Mouse (Mus musculus) megakaryocyte-erythroid progenitor cell, adult 5-6 weeks (primary cell): ENCODE measurements around the gene Gm11060. TPM values are rescaled to one million over a fixed set of nuclear protein-coding genes. Genes with fewer than 3 reads are reported as not detected.

Experiments used
- ATAC-seq: replicated peaks from 2 replicates; pipeline ENCODE4 v1.8.0; 2016; ENCODE audit warnings: mild to moderate bottlenecking, inconsistent platforms; ENCODE audit not compliant: severe bottlenecking, poor library complexity, low FRiP score, low TSS enrichment
- total RNA-seq, 2 experiments: library from RNA; stranded (forward) in 1 of 2; stranded (reverse) in 1 of 2; fragments of 200-1000, 215-1000 nt in 1 of 2; fragments of >200 nt in 1 of 2; fragmentation: Nextera tagmentation in 1 of 2; gene quantifications; 2 replicates each; pipeline ENCODE4 v1.2.3; 2014 to 2017

The Gm11060 gene
- not detected in 2 replicates for total RNA-seq (2014; fragmentation: Nextera tagmentation)
- not detected in 2 replicates for total RNA-seq (2017)

DNA sequence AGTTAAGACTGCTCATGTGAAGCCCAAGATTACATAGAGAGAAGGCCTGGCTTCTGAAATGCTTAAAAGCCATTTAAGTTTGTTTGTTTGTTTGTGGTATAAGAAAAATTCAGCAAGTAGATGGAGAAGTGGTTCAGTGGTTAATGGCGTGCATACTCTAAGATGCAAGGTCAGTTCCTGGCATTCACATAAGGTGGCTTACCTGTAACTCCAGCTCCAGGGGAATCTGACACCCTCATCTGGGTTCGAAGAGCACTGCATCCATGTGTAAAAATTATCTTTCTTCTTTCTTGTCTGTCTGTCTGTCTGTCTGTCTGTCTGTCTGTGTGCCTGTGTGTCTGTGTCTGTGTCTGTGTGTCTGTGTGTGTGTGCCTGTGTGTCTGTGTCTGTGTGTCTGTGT is at the start of gene Gm11060:
Gene Gm11060 (plus strand): TSS at position 301 of the 400 bp plus-strand sequence.
- ATAC-seq: no peak

DNA sequence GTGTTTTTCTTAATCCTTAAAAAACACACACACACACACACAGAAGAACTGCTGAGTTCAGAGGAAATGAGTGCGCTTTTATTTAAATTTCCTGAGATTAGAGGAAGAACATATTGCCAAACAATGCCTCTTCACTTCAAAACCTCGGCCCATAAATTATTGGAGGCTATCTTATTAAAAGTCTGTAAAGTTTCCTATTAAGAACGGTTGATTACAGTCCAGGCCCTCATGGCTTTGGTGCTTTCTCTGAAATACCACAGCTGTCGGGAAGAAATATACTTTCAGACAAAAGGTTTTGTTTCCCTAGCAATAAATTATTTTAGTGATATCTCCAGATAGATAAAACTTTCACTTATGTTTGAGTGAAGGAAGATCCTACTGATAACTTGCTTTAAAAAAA is 48.7 kb upstream of the Gm11060 start:
- no peak for ATAC-seq

DNA sequence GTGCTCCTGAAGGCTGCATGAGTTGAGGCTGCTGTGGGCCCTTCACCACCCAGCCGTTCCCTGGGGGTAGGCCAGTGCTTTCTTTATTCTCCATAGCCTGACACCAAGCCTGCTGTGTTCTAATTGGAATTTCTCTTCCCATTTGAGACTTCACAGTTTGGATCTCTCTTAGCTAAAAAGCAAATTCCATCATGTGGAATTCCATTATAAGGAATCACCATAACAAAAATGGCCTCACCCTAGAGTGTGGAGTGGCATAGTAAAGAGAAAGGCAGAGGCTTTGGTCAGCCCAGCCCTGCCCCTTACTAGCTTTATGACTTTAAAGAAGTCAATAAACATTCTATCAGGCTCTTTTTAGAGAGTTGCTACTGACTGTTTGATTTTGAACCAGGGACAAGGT is 43.5 kb upstream of the Gm11060 start:
- ATAC-seq: no peak

DNA sequence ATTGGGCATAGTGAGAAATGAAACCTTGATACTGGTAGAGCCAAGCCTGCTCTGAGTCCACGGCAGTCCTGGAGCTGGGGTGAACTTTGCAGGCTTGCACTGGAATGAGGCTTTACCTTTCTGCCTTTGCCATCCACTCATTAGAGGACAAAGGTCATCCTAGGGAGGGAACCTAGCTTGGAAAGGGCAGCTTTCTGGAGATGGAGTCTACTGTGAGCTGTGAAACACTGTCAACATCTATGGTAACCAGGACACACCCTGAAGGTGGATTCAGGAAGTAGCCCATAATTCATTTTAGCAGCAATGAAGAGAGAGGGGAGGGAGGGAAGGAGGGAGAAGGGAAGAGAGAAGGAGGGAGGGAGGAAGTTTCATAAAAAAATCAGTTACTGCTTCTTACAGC is 36.3 kb upstream of the Gm11060 start:
- ATAC-seq: no peak

DNA sequence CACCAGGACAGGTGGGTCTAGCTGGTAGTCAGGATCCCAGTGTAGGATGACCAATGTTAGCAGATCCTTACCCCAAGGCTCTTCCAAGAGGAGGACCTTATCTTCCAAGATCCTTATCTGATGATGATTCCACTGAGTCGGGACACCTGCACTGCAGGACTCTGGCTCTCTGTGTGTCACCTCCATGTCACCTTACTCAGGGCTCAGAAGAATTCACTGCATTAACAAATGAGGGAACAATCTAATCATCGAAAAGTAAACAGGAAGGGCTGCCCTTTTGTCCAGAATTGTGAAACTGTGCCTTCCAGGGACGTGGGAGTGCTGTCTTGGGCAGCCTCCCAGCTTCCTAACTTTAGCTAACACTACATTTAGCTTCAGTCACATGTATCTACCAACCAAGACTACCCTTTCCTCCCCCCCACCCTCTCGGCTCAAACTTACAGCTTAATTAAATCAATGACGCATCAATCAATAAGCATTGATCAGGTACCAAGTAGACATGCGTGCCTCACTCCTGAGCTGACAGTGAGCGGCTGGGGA is 33.2 kb upstream of the Gm11060 start:
- ATAC-seq: no peak

DNA sequence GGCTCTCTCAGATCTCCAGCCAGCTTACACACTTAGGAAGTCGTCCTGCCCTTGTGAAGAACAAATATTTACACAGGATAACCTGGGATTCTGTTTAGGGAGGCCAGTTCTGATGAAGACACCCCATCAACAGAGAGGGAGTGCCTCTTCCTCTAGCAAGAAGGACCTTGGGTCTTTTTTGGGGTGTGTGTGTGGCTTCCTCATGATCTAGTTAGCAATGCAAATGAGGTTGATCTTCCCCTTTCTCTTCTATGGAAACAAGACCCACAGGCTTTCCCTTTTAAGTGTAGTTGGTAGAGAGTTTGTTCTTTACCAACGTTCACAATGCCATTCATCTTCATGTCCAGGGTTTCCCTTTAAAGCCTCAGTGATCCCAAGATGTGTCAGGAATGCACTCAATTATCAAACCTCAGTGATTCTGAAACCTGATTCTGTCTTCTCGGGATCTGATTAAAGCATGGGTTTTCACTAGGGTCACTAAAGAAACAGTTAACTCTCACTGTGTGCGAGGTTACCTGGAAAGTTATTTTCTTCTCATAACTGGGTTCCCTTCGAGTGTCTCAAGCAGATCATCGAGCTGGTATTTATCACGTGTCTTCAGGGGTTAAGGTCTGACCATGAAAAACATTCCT is 29.0 kb upstream of the Gm11060 start:
- ATAC-seq: no peak

DNA sequence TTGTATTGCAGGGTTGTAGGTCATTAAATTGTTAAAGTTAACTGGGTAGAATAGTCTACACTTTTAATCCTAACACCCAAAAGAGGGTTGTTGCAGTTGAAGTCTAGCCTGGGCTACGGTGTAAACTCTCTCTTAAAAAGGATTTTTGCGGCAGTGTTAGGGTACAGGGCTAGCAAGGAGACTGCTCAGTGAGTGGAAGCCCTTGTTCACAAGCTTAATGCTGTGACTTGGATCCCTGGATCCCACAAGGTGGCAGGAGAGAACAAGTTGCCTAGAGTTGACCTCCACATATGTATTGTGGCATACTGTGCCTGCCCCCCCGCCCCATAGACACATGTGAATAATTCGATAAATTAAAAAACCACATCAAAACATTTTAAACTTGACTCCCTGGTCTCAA is 19.3 kb upstream of the Gm11060 start:
- 0 out of 2 replicates have a peak, but pooled peaks have one; percentile 53 for ATAC-seq

DNA sequence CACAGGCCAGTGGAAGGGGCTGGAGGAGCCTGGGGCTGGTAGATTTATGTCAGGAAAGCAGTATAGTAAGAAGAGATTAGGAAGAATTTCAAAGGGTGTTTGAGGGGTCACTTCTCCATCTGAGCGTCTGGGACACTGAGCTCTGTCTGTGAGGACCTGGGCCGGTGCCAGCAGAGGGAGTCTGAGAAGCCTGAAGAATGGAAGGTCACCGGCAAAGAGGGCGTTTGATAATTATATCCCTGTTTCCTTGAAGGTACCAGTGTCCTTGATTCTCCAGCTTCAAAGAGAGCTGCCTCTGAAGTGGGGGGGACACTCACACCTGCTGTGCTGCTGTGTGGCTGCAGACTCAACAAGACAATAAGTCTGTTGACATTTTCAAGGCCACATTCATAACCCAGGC is 17.6 kb upstream of the Gm11060 start:
- no peak for ATAC-seq

DNA sequence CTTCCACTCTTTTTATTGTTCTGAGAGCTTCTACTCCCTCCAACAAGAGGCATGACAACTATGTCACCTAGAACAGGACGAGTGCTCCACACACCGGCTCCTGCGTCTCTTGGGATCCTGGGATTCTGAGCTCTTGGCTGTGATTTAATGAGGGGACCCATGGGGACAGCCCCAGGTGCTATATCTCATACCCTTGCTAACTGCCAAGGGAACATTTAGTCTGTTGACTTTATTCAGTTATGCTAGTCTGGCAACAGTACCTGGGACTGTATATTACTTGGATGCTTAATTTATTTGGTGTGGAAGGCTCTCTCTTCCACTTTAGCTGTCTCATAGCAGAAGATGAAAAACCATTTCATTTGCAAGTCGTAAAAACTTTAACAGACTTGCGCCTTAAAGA is 16.0 kb upstream of the Gm11060 start:
- no peak for ATAC-seq

DNA sequence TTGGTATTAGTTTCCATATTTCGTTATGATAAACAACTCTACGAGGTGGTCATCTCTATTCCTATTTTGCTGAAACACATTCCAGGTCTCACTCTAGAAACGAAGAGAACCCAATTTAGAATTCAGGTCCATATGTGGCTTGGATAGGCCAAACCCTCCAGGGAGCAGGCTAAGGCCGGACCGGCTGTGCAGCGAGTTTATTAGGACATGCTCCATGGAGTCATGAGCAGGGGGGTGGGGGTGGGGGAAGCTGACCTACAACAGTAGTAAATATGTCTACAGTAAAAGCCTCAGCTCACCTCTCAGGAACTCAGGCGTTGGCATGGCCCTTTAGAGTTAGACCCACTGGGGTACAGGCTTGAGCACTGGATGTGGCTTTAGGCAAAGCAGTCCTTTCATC is 14.7 kb upstream of the Gm11060 start:
- ATAC-seq: no peak

DNA sequence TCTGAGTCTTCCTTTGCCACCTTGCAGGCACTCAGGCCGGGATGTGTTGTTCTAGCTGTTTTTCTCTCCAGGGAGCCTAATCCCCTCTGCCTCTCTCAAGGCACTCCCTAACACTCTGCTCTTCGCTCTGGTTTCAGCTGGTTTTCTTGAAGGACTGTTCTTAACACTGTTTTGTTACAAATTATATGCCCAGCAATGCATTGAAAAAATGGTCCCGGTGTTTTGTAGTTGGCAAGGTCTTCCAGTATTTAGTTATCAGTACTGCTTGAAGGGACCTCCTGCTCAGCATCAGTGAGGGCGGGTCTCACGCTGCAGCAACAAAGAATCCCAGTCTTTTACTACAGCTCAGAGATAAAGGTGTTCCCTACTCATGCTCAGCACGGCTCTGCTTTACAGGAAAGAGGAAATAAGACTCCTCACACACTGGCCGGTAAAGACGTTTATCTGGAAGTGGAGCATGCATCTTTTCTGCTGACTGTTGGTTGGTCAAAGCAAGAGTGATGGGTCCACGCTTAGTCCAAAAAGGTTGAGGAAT is 9.5 kb upstream of the Gm11060 start:
- no peak for ATAC-seq

DNA sequence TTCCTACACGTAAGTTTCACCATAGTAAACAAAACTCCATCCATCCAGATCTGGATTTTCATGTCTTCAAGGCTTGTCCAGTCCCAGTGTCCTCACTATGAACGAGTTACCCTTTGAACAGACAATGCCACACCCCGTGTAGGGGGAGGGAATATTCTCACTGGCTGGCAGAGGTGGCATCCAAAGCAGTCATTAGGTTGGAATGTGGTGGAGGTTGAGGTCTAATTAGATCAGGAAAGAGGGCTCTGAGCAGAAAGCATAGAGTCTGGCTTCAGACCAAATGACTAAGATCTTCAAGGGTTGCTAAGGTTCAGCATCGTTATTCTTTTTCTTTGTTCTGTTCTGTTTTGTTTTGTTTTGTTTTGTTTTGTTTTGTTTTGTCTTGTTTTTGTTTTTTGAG is 7.8 kb upstream of the Gm11060 start:
- ATAC-seq: no peak

DNA sequence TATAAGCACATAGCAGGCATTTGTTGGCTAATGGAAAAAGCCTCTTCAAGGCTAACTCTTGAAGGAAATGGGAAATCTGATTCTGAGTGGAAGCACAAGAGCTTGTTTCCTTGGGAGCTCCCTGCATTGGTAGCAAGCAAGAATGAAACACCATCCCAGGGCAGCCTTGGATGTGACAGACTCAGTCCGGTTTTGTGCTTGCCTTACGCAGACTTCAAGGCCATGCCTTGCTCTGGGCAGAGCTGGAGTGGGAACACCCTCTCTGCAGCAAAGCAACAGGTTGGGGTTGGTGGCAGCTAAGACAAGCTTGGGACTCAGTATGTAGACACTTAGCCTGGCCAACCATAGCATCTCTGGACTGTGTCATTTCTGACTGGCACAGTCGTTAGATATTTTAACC is 5.7 kb upstream of the Gm11060 start:
- ATAC-seq: 0 out of 2 replicates have a peak, but pooled peaks have one; percentile 34

DNA sequence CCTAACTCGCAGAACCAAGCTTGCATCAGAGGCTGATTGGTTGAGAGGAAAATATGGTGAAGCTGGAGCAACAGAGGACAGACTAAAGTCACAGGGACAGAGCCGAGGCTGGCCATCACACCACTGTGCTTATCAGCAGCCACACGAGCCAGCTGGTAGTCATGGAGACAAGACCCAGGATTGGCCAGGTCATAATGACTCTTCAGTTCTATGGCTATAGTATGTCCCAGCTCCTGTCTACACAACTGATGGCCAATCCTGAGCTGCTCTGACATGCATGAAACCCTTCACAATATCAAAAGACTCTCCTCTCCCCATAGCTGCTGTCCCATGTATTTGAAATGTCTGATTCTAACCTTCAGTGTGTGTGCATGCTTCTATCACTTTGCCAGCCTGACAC is 3.8 kb upstream of the Gm11060 start:
- ATAC-seq: 0 out of 2 replicates have a peak, but pooled peaks have one; percentile 18

DNA sequence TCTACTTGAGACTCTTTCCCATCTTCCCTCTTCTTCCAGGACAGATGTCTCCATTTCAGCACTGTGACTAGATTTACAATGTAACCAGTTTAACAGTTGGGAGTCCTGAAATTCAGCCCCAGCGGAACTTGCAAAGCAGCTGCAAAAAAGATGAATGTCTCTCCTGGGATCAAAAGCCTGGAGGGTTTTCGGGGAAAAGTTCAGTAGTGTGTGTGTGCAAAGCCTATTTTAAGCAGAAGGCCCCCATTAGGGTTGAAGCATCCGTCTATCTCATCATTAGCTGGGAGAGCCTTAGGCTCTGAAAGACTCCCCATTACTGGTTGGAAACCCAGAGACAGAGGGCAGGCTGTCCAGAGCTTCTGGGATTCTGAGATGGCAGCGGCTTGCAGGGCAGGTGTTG is 2.7 kb upstream of the Gm11060 start:
- ATAC-seq: no peak

DNA sequence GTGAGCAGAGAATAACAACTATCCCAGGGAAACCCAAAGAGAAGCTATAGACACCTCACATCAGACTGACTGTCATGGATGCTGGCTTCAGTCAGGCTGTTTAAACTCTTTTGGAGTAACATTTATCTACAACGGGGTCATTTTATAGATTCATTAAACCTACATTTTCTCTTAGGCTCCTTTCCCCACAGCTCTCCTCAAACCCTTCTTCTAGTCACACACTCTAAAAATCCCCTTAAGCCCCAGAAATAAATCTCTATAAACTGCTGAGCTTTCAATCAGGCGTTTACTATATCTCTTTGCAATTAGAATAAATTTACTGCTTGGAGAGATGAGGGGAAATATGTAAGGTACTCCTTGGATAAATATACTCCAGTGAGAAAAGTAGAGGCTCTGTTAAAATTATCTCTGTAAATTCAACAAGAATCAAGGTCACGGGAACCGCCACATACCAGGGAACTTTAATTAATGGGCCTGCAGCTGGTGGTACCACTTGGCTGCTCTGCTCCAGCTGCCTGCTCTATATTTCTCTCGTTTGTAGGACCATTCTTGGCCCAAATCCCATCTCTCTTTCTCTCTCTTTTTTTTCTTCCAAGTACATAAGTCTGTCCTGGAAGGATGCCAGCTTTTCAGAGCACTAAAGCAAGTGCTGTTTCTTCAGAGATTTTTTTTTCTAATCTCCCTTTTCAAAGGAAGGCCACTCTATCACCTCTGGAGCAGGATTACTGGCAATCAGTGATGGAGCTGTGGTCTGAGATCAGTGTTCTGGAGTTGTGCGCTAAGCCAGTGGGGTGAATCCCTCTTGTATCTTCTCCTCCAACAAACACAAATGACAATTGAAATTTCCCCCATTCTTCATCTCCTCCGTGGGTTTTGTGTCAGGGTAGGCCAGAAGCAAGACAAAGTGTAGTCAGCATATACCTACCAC is 2.0 kb upstream of the Gm11060 start:
- no peak for ATAC-seq

DNA sequence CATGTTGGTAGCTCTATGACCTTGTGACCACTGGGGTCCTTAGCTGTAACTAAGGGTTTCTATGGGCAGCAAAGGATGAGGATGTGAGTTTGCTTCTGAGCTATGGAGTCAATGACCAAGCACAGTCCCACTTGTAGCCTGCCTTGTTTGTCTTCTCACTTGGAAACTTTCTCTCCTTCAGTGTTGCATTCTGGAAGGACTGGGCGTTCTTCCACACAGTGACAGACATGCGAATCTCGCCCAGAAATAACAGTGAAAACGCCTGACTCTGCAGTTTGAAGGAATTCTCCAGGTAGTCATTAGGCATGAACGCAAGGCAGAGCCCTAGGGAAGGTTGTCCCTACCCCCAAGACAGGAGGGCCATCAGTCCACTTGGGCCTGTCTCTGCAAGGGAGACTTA is 827 bp upstream of the Gm11060 start:
- no peak for ATAC-seq

DNA sequence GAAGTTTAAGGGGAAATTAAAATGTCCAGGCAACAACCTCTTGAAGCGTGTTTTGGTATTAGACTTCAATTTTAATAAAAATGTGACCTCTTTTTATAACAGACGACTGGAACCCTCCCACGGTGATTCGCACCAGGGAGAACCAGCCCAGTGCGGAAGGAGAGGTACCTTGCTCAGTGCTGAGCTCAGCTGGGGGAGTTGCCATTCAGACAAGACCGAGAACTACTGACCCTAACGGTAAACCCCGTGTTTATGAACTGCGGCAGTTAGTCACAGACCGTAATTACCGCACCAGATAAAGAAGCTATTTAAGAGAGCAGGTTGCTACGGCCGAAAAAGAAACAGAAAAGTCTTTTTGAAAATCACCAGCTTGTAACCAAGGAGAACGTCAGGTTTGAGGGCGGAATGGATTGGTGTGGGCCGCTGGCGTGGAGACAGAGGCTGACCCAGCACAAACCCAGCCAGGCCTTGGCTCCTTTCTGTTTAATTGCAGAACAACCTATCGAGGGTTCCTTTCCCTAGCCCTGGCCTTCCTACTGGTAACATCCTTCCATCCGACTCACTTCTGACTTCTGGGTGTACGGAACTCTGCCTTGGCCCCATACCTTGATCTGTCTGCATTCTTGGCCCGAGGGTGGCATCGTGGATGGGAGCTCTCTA is 5.6 kb downstream of the Gm11060 start:
- no peak for ATAC-seq

DNA sequence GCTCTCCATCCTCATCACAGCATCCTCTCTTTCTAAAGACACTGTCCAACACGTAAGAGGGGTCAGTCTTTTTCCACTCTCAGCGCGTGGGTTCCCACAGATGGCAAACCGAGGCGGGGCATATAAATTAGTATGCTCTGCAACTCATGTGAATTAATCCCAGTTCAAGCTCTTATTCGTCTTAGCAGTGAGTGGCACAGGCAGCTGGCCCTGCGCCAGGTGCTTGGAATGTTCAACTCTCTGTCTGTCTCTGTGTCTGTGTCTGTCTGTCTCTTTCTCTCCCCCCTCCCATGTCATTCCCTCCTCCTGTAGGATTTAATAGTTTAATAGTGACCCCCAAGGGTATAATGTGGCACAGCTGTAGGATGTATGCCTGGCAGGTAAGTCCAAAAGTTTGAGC is 7.6 kb downstream of the Gm11060 start:
- ATAC-seq: no peak

DNA sequence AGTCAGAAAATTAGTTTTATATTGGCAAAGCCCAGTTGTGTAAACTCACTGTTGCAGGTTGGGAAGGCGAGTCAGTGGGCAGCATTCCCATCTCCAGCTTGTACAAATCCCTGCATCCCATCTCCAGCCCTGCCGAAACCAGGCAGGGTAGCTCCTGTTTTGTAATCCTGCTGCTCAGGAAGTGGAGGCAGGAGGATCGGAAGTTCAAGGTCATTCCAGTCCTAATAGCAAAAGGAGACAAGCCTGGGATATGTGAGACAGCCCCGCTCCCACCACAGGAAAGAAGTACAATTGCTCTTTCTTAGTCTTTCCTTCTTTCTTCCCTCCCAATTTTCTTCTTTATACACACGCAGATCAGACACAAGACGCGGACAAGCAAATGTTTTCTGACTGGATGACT is 8.7 kb downstream of the Gm11060 start:
- ATAC-seq: no peak
